Mouse (Mus musculus): ENCODE data around the gene Zfand2a.

Zfand2a gene

GRCm38 (mm10) chr5:139466373-139466772 is 18.0 kb downstream of the Zfand2a start:
- no peak for DNase-seq (ENCODE audit: low spot score in 2 of 2)

- no peak for DNase-seq (ENCODE audit: low spot score in 2 of 2)
Measured at GRCm38 (mm10) chr5:139464874-139465273, 19.5 kb downstream of the Zfand2a start.

GRCm38 (mm10) chr5:139460384-139461067 is 23.8 kb downstream of the Zfand2a start, which contains the start of gene 3110082I17Rik:
TSS of gene 3110082I17Rik (minus strand) at chr5:139460527.
- DNase-seq (ENCODE audit: low spot score in 2 of 2) = peak; percentile 96 to 98

GRCm38 (mm10) chr5:139459938-139460337 is 24.4 kb downstream of the Zfand2a start:
- no peak for DNase-seq (ENCODE audit: low spot score in 2 of 2)

GRCm38 (mm10) chr5:139457241-139457640 is 27.1 kb downstream of the Zfand2a start:
- no peak for DNase-seq (ENCODE audit: low spot score in 2 of 2)

GRCm38 (mm10) chr5:139455166-139455565 is 29.2 kb downstream of the Zfand2a start:
- no peak for DNase-seq (ENCODE audit: low spot score in 2 of 2)

GRCm38 (mm10) chr5:139453031-139453430 is 31.3 kb downstream of the Zfand2a start:
- DNase-seq (ENCODE audit: low spot score in 2 of 2) = no peak

GRCm38 (mm10) chr5:139449926-139450325 is 34.4 kb downstream of the Zfand2a start:
- DNase-seq (ENCODE audit: low spot score in 2 of 2) = no peak

- peak; percentile 42 to 72 for DNase-seq (ENCODE audit: low spot score in 2 of 2)
Measured at GRCm38 (mm10) chr5:139449161-139449791, 35.1 kb downstream of the Zfand2a start.

- DNase-seq (ENCODE audit: low spot score in 2 of 2) = no peak
Measured at GRCm38 (mm10) chr5:139448025-139448424, 36.3 kb downstream of the Zfand2a start.

- DNase-seq (ENCODE audit: low spot score in 2 of 2) = no peak
Measured at GRCm38 (mm10) chr5:139445258-139445657, 39.1 kb downstream of the Zfand2a start.

GRCm38 (mm10) chr5:139442962-139443361 is 41.4 kb downstream of the Zfand2a start:
- no peak for DNase-seq (ENCODE audit: low spot score in 2 of 2)

- no peak for DNase-seq (ENCODE audit: low spot score in 2 of 2)
Measured at GRCm38 (mm10) chr5:139442428-139442827, 41.9 kb downstream of the Zfand2a start.

- no peak for DNase-seq (ENCODE audit: low spot score in 2 of 2)
Measured at GRCm38 (mm10) chr5:139441726-139442018, 42.7 kb downstream of the Zfand2a start.

GRCm38 (mm10) chr5:139440926-139441725 is 43.2 kb downstream of the Zfand2a start:
- DNase-seq (ENCODE audit: low spot score in 2 of 2) = no peak

- DNase-seq (ENCODE audit: low spot score in 2 of 2) = no peak
Measured at GRCm38 (mm10) chr5:139440451-139440850, 43.9 kb downstream of the Zfand2a start.

GRCm38 (mm10) chr5:139438440-139438839 is 45.9 kb downstream of the Zfand2a start:
- DNase-seq (ENCODE audit: low spot score in 2 of 2) = no peak

GRCm38 (mm10) chr5:139437769-139438168 is 46.6 kb downstream of the Zfand2a start:
- no peak for DNase-seq (ENCODE audit: low spot score in 2 of 2)

GRCm38 (mm10) chr5:139434940-139435339 is 49.4 kb downstream of the Zfand2a start:
- no peak for DNase-seq (ENCODE audit: low spot score in 2 of 2)

GRCm38 (mm10) chr5:139433842-139434568 is 50.3 kb downstream of the Zfand2a start:
- DNase-seq (ENCODE audit: low spot score in 2 of 2) = no peak

GRCm38 (mm10) chr5:139432747-139433508 is 51.4 kb downstream of the Zfand2a start:
- no peak for DNase-seq (ENCODE audit: low spot score in 2 of 2)

Data from spleen, postnatal 4 days (tissue).